Mouse (Mus musculus) E14TG2a.4 (cell line): ENCODE results near the gene Unc93b1.

Source experiments
- CTCF ChIP-seq: conservative IDR thresholded peaks from 2 replicates; pipeline ENCODE4 v1.5.1; 2014; ENCODE audit warnings: low read length
- POU5F1 ChIP-seq: IDR thresholded peaks from 2 replicates; pipeline ENCODE4 v1.6.1; 2014; ENCODE audit warnings: low read length, borderline replicate concordance

GRCm38 (mm10) chr19:3958470-3958869 lies 23.5 kb downstream of the Unc93b1 start, which contains the start of gene Aldh3b3:
- TF ChIP-seq CTCF (no peak), POU5F1 (no peak)
